Mouse (Mus musculus): ENCODE results near the gene Cacnb1.

The Cacnb1 gene

GRCm38 (mm10) chr11:98005686-98006085, 17.1 kb downstream of the Cacnb1 start:
- no peak for DNase-seq

- no peak for DNase-seq
Observed at GRCm38 (mm10) chr11:98005076-98005475, 17.8 kb downstream of the Cacnb1 start.

GRCm38 (mm10) chr11:98004161-98004560, 18.7 kb downstream of the Cacnb1 start:
- no peak for DNase-seq

- DNase-seq = peak; percentile 33
Observed at GRCm38 (mm10) chr11:98003171-98003671, 19.6 kb downstream of the Cacnb1 start.

GRCm38 (mm10) chr11:98002627-98003026, 20.2 kb downstream of the Cacnb1 start:
- peak; percentile 92 for DNase-seq

- no peak for DNase-seq
Observed at GRCm38 (mm10) chr11:98001986-98002385, 20.8 kb downstream of the Cacnb1 start.

GRCm38 (mm10) chr11:98001351-98001824, 21.4 kb downstream of the Cacnb1 start:
- DNase-seq = no peak

- DNase-seq = no peak
Observed at GRCm38 (mm10) chr11:98000378-98001140, 22.3 kb downstream of the Cacnb1 start.

GRCm38 (mm10) chr11:97999748-98000147, 23.1 kb downstream of the Cacnb1 start:
- no peak for DNase-seq

GRCm38 (mm10) chr11:97998898-97999608, 23.8 kb downstream of the Cacnb1 start:
- no peak for DNase-seq

- DNase-seq = no peak
Observed at GRCm38 (mm10) chr11:97998074-97998793, 24.6 kb downstream of the Cacnb1 start.

- DNase-seq = no peak
Observed at GRCm38 (mm10) chr11:97997387-97997960, 25.4 kb downstream of the Cacnb1 start.

GRCm38 (mm10) chr11:97996691-97997090, 26.1 kb downstream of the Cacnb1 start:
- DNase-seq = no peak

- DNase-seq = peak; percentile 31
Observed at GRCm38 (mm10) chr11:97995564-97996288, 27.1 kb downstream of the Cacnb1 start, which contains the start of gene Arl5c. Arl5c (minus strand) TSS chr11:97996181.

GRCm38 (mm10) chr11:97994539-97995100, 28.2 kb downstream of the Cacnb1 start:
- DNase-seq = peak; percentile 75

GRCm38 (mm10) chr11:97988530-97989096, 34.2 kb downstream of the Cacnb1 start:
- DNase-seq = peak; percentile 84

- DNase-seq = peak; percentile 94
Observed at GRCm38 (mm10) chr11:97987551-97988526, 35.0 kb downstream of the Cacnb1 start.

GRCm38 (mm10) chr11:97986738-97987465, 35.9 kb downstream of the Cacnb1 start:
- DNase-seq = no peak
